1 mouse cellular context compared by ENCODE assay signal in the genomic region with DNA sequence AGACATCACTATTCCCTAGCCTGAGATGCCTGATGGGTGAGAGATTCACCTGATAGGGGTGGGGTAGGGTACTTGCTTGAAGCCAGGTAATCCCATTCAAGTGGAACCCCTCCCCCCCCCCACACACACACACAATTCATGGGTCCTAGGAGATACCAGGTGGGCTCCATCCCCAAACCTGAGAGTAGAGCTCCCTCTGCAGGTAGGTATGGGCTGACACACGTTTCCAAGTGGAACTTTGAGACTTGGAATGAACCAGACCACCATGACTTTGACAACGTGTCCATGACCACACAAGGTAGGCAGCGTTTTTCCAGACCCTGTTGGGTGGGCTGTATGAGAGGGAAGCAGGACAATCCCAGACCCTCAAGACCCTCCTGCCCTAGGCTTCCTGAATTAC.
TF ChIP-seq lines count a peak whose summit lies in the region.

No protein-coding gene starts in this region.

TF ChIP-seq in CH12.LX, 34 proteins besides CTCF, POLR2A, EP300 and RAD21:
- TF ChIP-seq MAFK (IDR thresholded peaks at IDR 0.05; ENCODE audit: insufficient replicate concordance, low read length) (no peak), NRF1 (IDR thresholded peaks at IDR 0.05; ENCODE audit: low read depth, low read length) (no peak), MAZ (IDR thresholded peaks at IDR 0.05; ENCODE audit: low read depth, low read length) (no peak), NELFE (IDR thresholded peaks at IDR 0.05; ENCODE audit: low read depth, low read length) (no peak), SMC3 (IDR thresholded peaks at IDR 0.05; ENCODE audit: low read depth, low read length) (no peak; the same call in 1 of the 2 replicates), MYC (IDR thresholded peaks at IDR 0.05; ENCODE audit: low read depth, low read length) (no peak), SIN3A (IDR thresholded peaks at IDR 0.05; ENCODE audit: low read length) (no peak), MEF2A (IDR thresholded peaks at IDR 0.05; ENCODE audit: borderline replicate concordance, low read depth, low read length) (no peak), RCOR1 (conservative IDR thresholded peaks at IDR 0.05; ENCODE audit: low read depth, low read length) (no peak), MAX (IDR thresholded peaks at IDR 0.05; ENCODE audit: low read length) (no peak), HCFC1 (IDR thresholded peaks at IDR 0.05; ENCODE audit: low read depth, low read length) (no peak), JUN (IDR thresholded peaks at IDR 0.05; ENCODE audit: insufficient read depth, low read depth, low read length) (no peak), IRF4 (IDR thresholded peaks at IDR 0.05; ENCODE audit: low read depth, low read length) (no peak), MXI1 (IDR thresholded peaks at IDR 0.05; ENCODE audit: low read depth, low read length) (no peak)
